Mouse (Mus musculus) midbrain, postnatal 0 days (tissue): ENCODE measurements around the gene Ddah1. TPM values are rescaled to one million over a fixed set of nuclear protein-coding genes. Genes with fewer than 3 reads are reported as not detected.
A peak's percentile ranks its signal among the peaks of the same experiment; 100 is the strongest.

Source experiments
- ATAC-seq: fragments of 200-750 bp; cut with Nextera tagmentation; 2 replicates; pipeline ENCODE4 v1.8.0; 2017; ENCODE audit warnings: moderate number of reproducible peaks, mild to moderate bottlenecking, moderate TSS enrichment, moderate library complexity; ENCODE audit not compliant: low FRiP score
- DNase-seq: peaks from one replicate; pipeline ENCODE4 v3.0.0-alpha.2; 2015; ENCODE audit warnings: low spot score
- H3K27ac ChIP-seq: fragments of 300-500 bp; sonication (generic); 2 replicates; pipeline ENCODE4 v1.5.1; 2014; ENCODE audit warnings: low read depth, mild to moderate bottlenecking, low read length, mixed read lengths
- H3K27me3 ChIP-seq: fragments of 300-500 bp; sonication (generic); 2 replicates; pipeline ENCODE4 v1.6.1; 2014; ENCODE audit warnings: low read length, control low read depth, mixed read lengths; ENCODE audit not compliant: insufficient read depth
- H3K36me3 ChIP-seq: fragments of 300-500 bp; sonication (generic); 2 replicates; pipeline ENCODE4 v1.6.1; 2014; ENCODE audit warnings: low read length, control low read depth, mixed read lengths; ENCODE audit not compliant: insufficient read depth
- H3K4me1 ChIP-seq: fragments of 300-500 bp; sonication (generic); 2 replicates; pipeline ENCODE4 v1.6.1; 2014; ENCODE audit warnings: mild to moderate bottlenecking, control low read depth, antibody characterized with exemption, low read length, mixed read lengths; ENCODE audit not compliant: insufficient read depth
- H3K4me2 ChIP-seq: fragments of 300-500 bp; sonication (generic); 2 replicates; pipeline ENCODE4 v1.6.1; 2014; ENCODE audit warnings: low read depth, mild to moderate bottlenecking, low read length, mixed read lengths; ENCODE audit not compliant: poor library complexity, severe bottlenecking
- H3K4me3 ChIP-seq: fragments of 300-500 bp; sonication (generic); 2 replicates; pipeline ENCODE4 v1.5.1; 2014; ENCODE audit warnings: low read depth, mild to moderate bottlenecking, low read length, moderate library complexity
- H3K9ac ChIP-seq: fragments of 300-500 bp; sonication (generic); replicated peaks from 2 replicates; pipeline ENCODE4 v1.6.1; 2014; ENCODE audit warnings: mild to moderate bottlenecking, low read length, moderate library complexity, mixed read lengths; ENCODE audit not compliant: poor library complexity, severe bottlenecking
- H3K9me3 ChIP-seq: fragments of 300-500 bp; sonication (generic); 2 replicates; pipeline ENCODE4 v1.6.1; 2016; ENCODE audit warnings: low read length, control low read depth
- CTCF ChIP-seq: IDR thresholded peaks from 2 replicates; pipeline ENCODE4 v1.5.1; 2016; ENCODE audit warnings: antibody characterized with exemption, mild to moderate bottlenecking
- WGBS: fragments of 180-500 bp; shearing (Covaris S2); extraction: QIAGEN DNeasy Blood & Tissue Kit; methylation state at CpG from one replicate; pipeline ENCODE4 v1.1.7; 2014; 5-methylcytosine and 5-hydroxymethylcytosine counted together
- polyA plus RNA-seq: library from polyadenylated mRNA; unstranded; fragments of >200 nt; fragmentation: Nextera tagmentation; extraction: Ambion mirVana; gene quantifications from 2 replicates; pipeline ENCODE4 v1.2.1, GENCODE M21; 2015
- total RNA-seq: library from RNA; depleted of rRNA; stranded (reverse); fragments of >200 nt; gene quantifications from 2 replicates; pipeline ENCODE4 v1.2.3, GENCODE M21; 2014

The Ddah1 gene
- total and polyA plus RNA-seq, 2 experiments from 2014 or later = 162 to 209 TPM

DNA sequence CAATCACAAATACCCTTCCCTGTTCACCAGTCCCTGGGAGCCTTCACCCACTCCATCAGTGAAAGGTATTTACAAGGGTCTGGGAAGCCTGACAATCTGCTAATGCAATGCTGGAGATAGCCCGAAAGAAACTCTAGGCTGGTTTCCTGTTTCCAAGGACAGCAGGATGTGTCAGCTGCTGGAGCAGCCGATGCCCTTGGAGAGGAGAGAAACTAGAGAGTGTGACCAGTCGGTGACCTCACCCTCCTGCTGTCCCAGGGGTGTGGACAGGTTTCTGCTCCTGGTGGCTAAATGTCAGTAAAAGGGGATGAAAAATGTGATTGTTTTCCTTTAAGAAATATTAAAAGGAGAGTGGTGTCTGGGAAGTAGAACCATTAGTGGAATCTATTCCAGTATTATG, 28.4 kb upstream of the Ddah1 start:
- H3K27me3 ChIP-seq = no peaks in the 10 kb centered on the region
- no peaks in the 10 kb centered on the region for H3K9me3 ChIP-seq
- no peaks in the 10 kb centered on the region for H3K36me3 ChIP-seq
- WGBS = 64% methylated on average over 3 of the region's 3 CpGs
- no peak for TF ChIP-seq CTCF
- H3K27ac ChIP-seq = no peak overlapping the region
- no peak overlapping the region for H3K4me2 ChIP-seq
- no peak overlapping the region for H3K9ac ChIP-seq
- H3K4me3 ChIP-seq = no peak overlapping the region
- no peak for ATAC-seq
- no peaks in the 10 kb centered on the region for H3K4me1 ChIP-seq
- DNase-seq = no peak

DNA sequence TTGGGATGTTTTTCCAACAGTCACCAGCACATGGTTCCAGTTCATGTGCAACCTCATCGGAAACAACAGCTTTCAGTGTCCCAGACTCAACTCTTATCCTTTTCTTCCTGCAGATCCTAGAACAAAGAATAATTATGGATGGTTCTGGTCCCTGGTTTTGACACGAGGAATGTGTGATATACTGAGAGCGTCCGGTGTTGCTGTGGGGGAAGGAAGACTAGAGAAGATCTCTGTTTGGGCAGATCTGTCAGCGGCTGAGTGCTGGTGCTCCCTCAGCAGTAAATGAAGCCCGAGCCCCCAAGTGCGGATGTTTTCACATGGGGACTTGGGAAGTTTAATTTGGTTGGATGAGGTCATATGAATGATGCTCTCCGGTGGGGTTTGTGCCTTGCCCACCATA, 23.6 kb upstream of the Ddah1 start:
- no peak for TF ChIP-seq CTCF
- WGBS = 88% methylated on average over 8 of the region's 8 CpGs
- Histone ChIP-seq H3K4me2 (no peak overlapping the region), H3K36me3 (no peaks in the 10 kb centered on the region), H3K4me1 (no peaks in the 10 kb centered on the region), H3K4me3 (no peak overlapping the region), H3K27ac (no peak overlapping the region), H3K9me3 (no peaks in the 10 kb centered on the region), H3K9ac (no peak overlapping the region), H3K27me3 (no peaks in the 10 kb centered on the region)
- DNase-seq (no peak), ATAC-seq (no peak)

DNA sequence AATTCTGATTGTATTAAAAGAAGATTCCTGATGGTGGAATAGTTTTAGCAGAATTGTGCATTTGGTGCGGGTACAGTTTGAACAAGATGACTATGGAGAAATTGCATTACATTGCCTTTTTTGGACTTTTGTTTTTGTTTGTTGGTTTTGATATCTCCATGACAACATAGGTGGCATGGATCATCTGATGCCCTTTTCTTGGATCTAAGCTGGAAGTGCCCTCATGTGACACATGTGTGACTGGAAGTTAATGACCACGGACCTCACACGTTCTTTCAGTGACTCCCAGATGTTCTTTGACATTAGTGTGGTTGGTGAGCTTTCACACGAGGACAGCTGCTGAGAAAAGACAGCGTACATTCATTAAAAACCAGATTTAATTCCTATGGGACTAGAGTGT, 21.9 kb upstream of the Ddah1 start:
- Histone ChIP-seq H3K27me3 (no peaks in the 10 kb centered on the region), H3K4me1 (no peaks in the 10 kb centered on the region), H3K9me3 (no peaks in the 10 kb centered on the region), H3K27ac (no peak overlapping the region), H3K36me3 (no peaks in the 10 kb centered on the region), H3K4me3 (no peak overlapping the region), H3K9ac (no peak overlapping the region), H3K4me2 (no peak overlapping the region)
- ATAC-seq (no peak), DNase-seq (no peak)
- WGBS = 88% methylated on average over 5 of the region's 5 CpGs
- no peak for TF ChIP-seq CTCF

- no peaks in the 10 kb centered on the region for H3K4me1 ChIP-seq
- H3K27me3 ChIP-seq = no peaks in the 10 kb centered on the region
- WGBS = 85% methylated on average over 14 of the region's 14 CpGs
- ATAC-seq (no peak), DNase-seq (no peak)
- H3K9me3 ChIP-seq = no peaks in the 10 kb centered on the region
- H3K9ac ChIP-seq = no peak overlapping the region
- no peak overlapping the region for H3K27ac ChIP-seq
- H3K4me2 ChIP-seq = no peak overlapping the region
- TF ChIP-seq CTCF = no peak
- no peak overlapping the region for H3K4me3 ChIP-seq
- no peaks in the 10 kb centered on the region for H3K36me3 ChIP-seq
These were observed 19.8 kb upstream of the Ddah1 start for GRCm38 (mm10) chr3:145738662-145739061.

- ATAC-seq (no peak), DNase-seq (no peak)
- Histone ChIP-seq H3K4me3 (no peak overlapping the region), H3K4me2 (no peak overlapping the region), H3K9ac (no peak overlapping the region), H3K36me3 (no peaks in the 10 kb centered on the region), H3K27me3 (no peaks in the 10 kb centered on the region), H3K27ac (no peak overlapping the region), H3K9me3 (no peaks in the 10 kb centered on the region), H3K4me1 (no peaks in the 10 kb centered on the region)
- 74% methylated on average over 7 of the region's 7 CpGs for WGBS
- no peak for TF ChIP-seq CTCF
These were observed 18.6 kb upstream of the Ddah1 start for GRCm38 (mm10) chr3:145739904-145740303.

DNA sequence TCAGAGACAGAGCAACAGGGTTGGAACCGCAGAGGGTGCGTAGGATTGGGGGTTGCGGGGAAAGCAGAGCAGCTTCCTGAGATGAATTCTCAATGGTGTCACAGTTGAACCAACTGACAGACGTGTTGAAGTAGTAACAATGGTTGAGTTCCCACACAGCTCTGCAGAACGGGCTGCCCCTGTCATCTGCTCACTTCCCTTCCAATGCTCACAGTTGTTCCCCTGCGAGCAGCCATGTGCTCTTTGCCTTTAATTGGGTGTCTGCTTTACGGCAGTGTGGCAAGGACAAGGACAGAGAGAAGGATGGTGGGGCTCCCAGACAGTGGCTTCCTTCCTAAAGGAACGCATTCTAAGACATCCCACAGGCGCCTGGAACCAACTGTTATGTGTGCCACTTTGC, 15.4 kb upstream of the Ddah1 start:
- Histone ChIP-seq H3K27ac (no peak overlapping the region), H3K4me3 (no peak overlapping the region), H3K27me3 (no peaks in the 10 kb centered on the region), H3K36me3 (no peaks in the 10 kb centered on the region), H3K9me3 (no peaks in the 10 kb centered on the region), H3K4me2 (peak overlapping the region; percentile 5; the same call in 1 of the 2 replicates), H3K4me1 (no peaks in the 10 kb centered on the region), H3K9ac (no peak overlapping the region)
- DNase-seq = no peak
- TF ChIP-seq CTCF = no peak
- WGBS = 51% methylated on average over 9 of the region's 9 CpGs
- no peak for ATAC-seq
